Mouse (Mus musculus) embryonic facial prominence, embryonic 14.5 days (tissue): ENCODE data around the gene Pou2f2. TPM values are rescaled to one million over a fixed set of nuclear protein-coding genes. Genes with fewer than 3 reads are reported as not detected.

Experiments
- ATAC-seq: fragments of 200-750 bp; cut with Nextera tagmentation; 2 replicates; pipeline ENCODE4 v1.8.0; 2017; ENCODE audit warnings: low read depth, moderate number of reproducible peaks, moderate TSS enrichment
- DNase-seq: peaks from one replicate; pipeline ENCODE4 v3.0.0-alpha.2; 2015; ENCODE audit warnings: low spot score
- H3K27ac ChIP-seq: fragments of 300-500 bp; sonication (generic); replicated peaks from 2 replicates; pipeline ENCODE4 v1.5.1; 2014; ENCODE audit warnings: low read depth, mild to moderate bottlenecking, low read length, moderate library complexity
- H3K27me3 ChIP-seq: fragments of 300-500 bp; sonication (generic); replicated peaks from 2 replicates; pipeline ENCODE4 v1.6.1; 2014; ENCODE audit warnings: low read length; ENCODE audit not compliant: control insufficient read depth, insufficient read depth
- H3K36me3 ChIP-seq: fragments of 300-500 bp; sonication (generic); 2 replicates; pipeline ENCODE4 v1.6.1; 2014; ENCODE audit warnings: low read length, mixed read lengths; ENCODE audit not compliant: control insufficient read depth, insufficient read depth
- H3K4me1 ChIP-seq: fragments of 300-500 bp; sonication (generic); 2 replicates; pipeline ENCODE4 v1.6.1; 2014; ENCODE audit warnings: antibody characterized with exemption, low read length; ENCODE audit not compliant: control insufficient read depth, insufficient read depth
- H3K4me2 ChIP-seq: fragments of 300-500 bp; sonication (generic); 2 replicates; pipeline ENCODE4 v1.6.1; 2014; ENCODE audit warnings: low read depth, mild to moderate bottlenecking, low read length, moderate library complexity, mixed read lengths
- H3K4me3 ChIP-seq: fragments of 300-500 bp; sonication (generic); 2 replicates; pipeline ENCODE4 v1.5.1; 2014; ENCODE audit warnings: low read depth, mild to moderate bottlenecking, low read length
- H3K9ac ChIP-seq: fragments of 300-500 bp; sonication (generic); 2 replicates; pipeline ENCODE4 v1.6.1; 2014; ENCODE audit warnings: low read depth, mild to moderate bottlenecking, low read length, moderate library complexity, mixed read lengths
- H3K9me3 ChIP-seq: fragments of 300-500 bp; sonication (generic); 2 replicates; pipeline ENCODE4 v1.6.1; 2016; ENCODE audit warnings: low read length; ENCODE audit not compliant: control insufficient read depth
- WGBS: fragments of 180-500 bp; shearing (Covaris S2); extraction: QIAGEN DNeasy Blood & Tissue Kit; methylation state at CpG from one replicate; pipeline ENCODE4 v1.1.7; 2014; 5-methylcytosine and 5-hydroxymethylcytosine counted together
- polyA plus RNA-seq: library from polyadenylated mRNA; unstranded; fragments of >200 nt; fragmentation: Nextera tagmentation; extraction: Ambion mirVana; gene quantifications from 2 replicates; pipeline ENCODE4 v1.2.1, GENCODE M21; 2014

Gene Pou2f2
- polyA plus RNA-seq, 1 experiment from 2014 or later = 1.5 TPM

GRCm38 (mm10) chr7:25170583-25170982 lies 8.9 kb downstream of the Pou2f2 start:
- no peak for DNase-seq

GRCm38 (mm10) chr7:25166106-25166505 lies 13.4 kb downstream of the Pou2f2 start:
- H3K36me3 ChIP-seq = no peaks in the 10 kb centered on the region
- ATAC-seq (no peak), DNase-seq (no peak)
- H3K27me3 ChIP-seq = no peaks in the 10 kb centered on the region
- WGBS = 77% methylated on average over 5 of the region's 5 CpGs
- no peaks in the 10 kb centered on the region for H3K9me3 ChIP-seq
- no peak overlapping the region for H3K27ac ChIP-seq
- no peak overlapping the region for H3K4me3 ChIP-seq
- H3K4me1 ChIP-seq = no peaks in the 10 kb centered on the region
- no peak overlapping the region for H3K9ac ChIP-seq
- no peak overlapping the region for H3K4me2 ChIP-seq

More at GRCm38 (mm10) chr7:25170583-25170982, 8.9 kb downstream of the Pou2f2 start:
- no peak overlapping the region for H3K4me2 ChIP-seq
- no peak overlapping the region for H3K4me3 ChIP-seq
- H3K27me3 ChIP-seq = 0 out of 2 replicates have a peak, but pooled peaks cover 2% of the 10 kb centered on the region
- H3K9me3 ChIP-seq = no peaks in the 10 kb centered on the region
- H3K36me3 ChIP-seq = no peaks in the 10 kb centered on the region
- WGBS = 33% methylated on average over 3 of the region's 3 CpGs
- no peak overlapping the region for H3K27ac ChIP-seq
- no peak overlapping the region for H3K9ac ChIP-seq
- H3K4me1 ChIP-seq = no peaks in the 10 kb centered on the region
- ATAC-seq = no peak

GRCm38 (mm10) chr7:25156158-25156648 lies 23.3 kb downstream of the Pou2f2 start:
- Histone ChIP-seq H3K36me3 (no peaks in the 10 kb centered on the region), H3K4me1 (peaks cover 14% of the 10 kb centered on the region), H3K27me3 (peaks cover 9% of the 10 kb centered on the region; the same call in 1 of the 2 replicates), H3K9ac (no peak overlapping the region), H3K4me3 (no peak overlapping the region), H3K4me2 (peak overlapping the region; percentile 23), H3K9me3 (no peaks in the 10 kb centered on the region), H3K27ac (no peak overlapping the region)
- WGBS = 27% methylated on average over 12 of the region's 14 CpGs
- ATAC-seq = no peak
- DNase-seq = no peak

- Histone ChIP-seq H3K36me3 (no peaks in the 10 kb centered on the region), H3K4me1 (peaks cover 19% of the 10 kb centered on the region), H3K9ac (no peak overlapping the region), H3K27me3 (peaks cover 11% of the 10 kb centered on the region), H3K4me3 (no peak overlapping the region), H3K27ac (no peak overlapping the region), H3K9me3 (no peaks in the 10 kb centered on the region), H3K4me2 (peak overlapping the region; percentile 23)
- DNase-seq (peak; percentile 61), ATAC-seq (peak; percentile 62)
- 7% methylated on average over 17 of the region's 17 CpGs for WGBS
These were observed 23.9 kb downstream of the Pou2f2 start for GRCm38 (mm10) chr7:25155469-25156157.

GRCm38 (mm10) chr7:25154648-25155047 lies 24.9 kb downstream of the Pou2f2 start:
- DNase-seq (no peak), ATAC-seq (no peak)
- Histone ChIP-seq H3K4me2 (no peak overlapping the region), H3K36me3 (no peaks in the 10 kb centered on the region), H3K27me3 (peaks cover 20% of the 10 kb centered on the region), H3K9ac (no peak overlapping the region), H3K9me3 (no peaks in the 10 kb centered on the region), H3K27ac (no peak overlapping the region), H3K4me1 (peaks cover 19% of the 10 kb centered on the region), H3K4me3 (no peak overlapping the region)
- WGBS = 64% methylated on average over 4 of the region's 4 CpGs

GRCm38 (mm10) chr7:25153841-25154240 lies 25.7 kb downstream of the Pou2f2 start:
- DNase-seq (no peak), ATAC-seq (no peak)
- WGBS = 46% methylated on average over 7 of the region's 7 CpGs
- no peak overlapping the region for H3K9ac ChIP-seq
- H3K4me3 ChIP-seq = no peak overlapping the region
- H3K27ac ChIP-seq = no peak overlapping the region
- no peaks in the 10 kb centered on the region for H3K9me3 ChIP-seq
- H3K4me2 ChIP-seq = no peak overlapping the region
- peaks cover 28% of the 10 kb centered on the region for H3K27me3 ChIP-seq
- no peaks in the 10 kb centered on the region for H3K36me3 ChIP-seq
- peaks cover 19% of the 10 kb centered on the region for H3K4me1 ChIP-seq

GRCm38 (mm10) chr7:25151916-25152556 lies 27.5 kb downstream of the Pou2f2 start:
- H3K27me3 ChIP-seq = peaks cover 29% of the 10 kb centered on the region
- 47% methylated on average over 6 of the region's 10 CpGs for WGBS
- H3K4me1 ChIP-seq = peaks cover 19% of the 10 kb centered on the region
- no peaks in the 10 kb centered on the region for H3K9me3 ChIP-seq
- H3K4me3 ChIP-seq = no peak overlapping the region
- H3K9ac ChIP-seq = no peak overlapping the region
- no peak overlapping the region for H3K4me2 ChIP-seq
- no peak overlapping the region for H3K27ac ChIP-seq
- ATAC-seq (no peak), DNase-seq (no peak)
- H3K36me3 ChIP-seq = no peaks in the 10 kb centered on the region

GRCm38 (mm10) chr7:25151009-25151408 lies 28.5 kb downstream of the Pou2f2 start:
- Histone ChIP-seq H3K4me2 (no peak overlapping the region), H3K9me3 (no peaks in the 10 kb centered on the region), H3K4me1 (peaks cover 16% of the 10 kb centered on the region), H3K9ac (no peak overlapping the region), H3K36me3 (no peaks in the 10 kb centered on the region), H3K27me3 (peaks cover 28% of the 10 kb centered on the region), H3K27ac (no peak overlapping the region), H3K4me3 (no peak overlapping the region)
- 8% methylated on average over 7 of the region's 7 CpGs for WGBS
- ATAC-seq (peak; percentile 64; the same call in 1 of the 2 replicates), DNase-seq (peak; percentile 53)
